In genomic region chr10:128210131-128210530, GRCm38 (mm10) we compare ENCODE assay signal across 15 mouse cellular contexts. TPM values are rescaled to one million over a fixed set of nuclear protein-coding genes. Genes with fewer than 3 reads are reported as not detected.
A peak's percentile ranks its signal among the peaks of the same experiment; 100 is the strongest.
DNase-seq lines count a peak whose midpoint lies in the region; ATAC-seq and TF ChIP-seq lines count a peak whose summit lies in the region.
"Had no signal": no experiment of that assay in that cellular context is flagged by ENCODE, and none has a peak within 500 bp of the region (broad histone marks: within the 10 kb centered on the region; RNA-seq: fewer than 3 reads in every experiment).

No protein-coding gene starts in this region.

- TF ChIP-seq EP300 in lung, postnatal 0 days (IDR thresholded peaks at IDR 0.05): no peak

- no peak overlapping the region for H3K9ac ChIP-seq in forebrain, embryonic 15.5 days (replicated peaks)
- H3K9ac ChIP-seq in kidney, embryonic 15.5 days: no peak overlapping the region
- H3K9ac ChIP-seq in intestine, embryonic 15.5 days: no peak overlapping the region
- H3K9ac ChIP-seq in lung, postnatal 0 days (replicated peaks; ENCODE audit: low read depth): no peak overlapping the region

- no peak overlapping the region for H3K27ac ChIP-seq in forebrain, embryonic 10.5 days
- no peak overlapping the region for H3K27ac ChIP-seq in forebrain, embryonic 15.5 days (replicated peaks)
- no peak overlapping the region for H3K27ac ChIP-seq in kidney, embryonic 15.5 days
- H3K27ac ChIP-seq in intestine, embryonic 15.5 days: no peak overlapping the region
- H3K27ac ChIP-seq in lung, postnatal 0 days (ENCODE audit: low read length): no peak overlapping the region
- H3K27ac ChIP-seq: hindbrain, embryonic 14.5 days had no signal

- DNase-seq in forebrain, embryonic 10.5 days (ENCODE audit: extremely low spot score, low spot score): no peak
- DNase-seq in kidney, postnatal 14 days: no peak
- no peak for DNase-seq in urinary bladder, adult 2 months (ENCODE audit: low spot score)
- DNase-seq in lung, postnatal 0 days (ENCODE audit: low spot score): no peak
- DNase-seq: heart, adult 11 months; kidney, postnatal 25 days; lung, adult 2 months had no signal

- H3K9me3 ChIP-seq in forebrain, embryonic 10.5 days: no peaks in the 10 kb centered on the region
- no peaks in the 10 kb centered on the region for H3K9me3 ChIP-seq in forebrain, embryonic 15.5 days
- no peaks in the 10 kb centered on the region for H3K9me3 ChIP-seq in kidney, embryonic 15.5 days (replicated peaks)
- H3K9me3 ChIP-seq in intestine, embryonic 15.5 days: no peaks in the 10 kb centered on the region
- H3K9me3 ChIP-seq in lung, postnatal 0 days (ENCODE audit: low read length): no peaks in the 10 kb centered on the region

- no peak for ATAC-seq in forebrain, embryonic 15.5 days (replicated peaks)
- ATAC-seq in kidney, embryonic 15.5 days (replicated peaks; ENCODE audit: low FRiP score): no peak
- no peak for ATAC-seq in intestine, embryonic 15.5 days
- ATAC-seq in megakaryocyte-erythroid progenitor cell, adult 5-6 weeks (replicated peaks; ENCODE audit: low FRiP score, low TSS enrichment, poor library complexity, severe bottlenecking): peak; percentile 74
- ATAC-seq in lung, postnatal 0 days: no peak
- ATAC-seq: activated CD4-positive, CD25-positive, alpha-beta regulatory T cell, adult 4 months had no signal

- 100% methylated on average over 2 of the region's 2 CpGs for WGBS in forebrain, embryonic 10.5 days
- WGBS in forebrain, embryonic 15.5 days: 92% methylated on average over 2 of the region's 2 CpGs
- 87% methylated on average over 2 of the region's 2 CpGs for WGBS in kidney, embryonic 15.5 days
- 92% methylated on average over 2 of the region's 2 CpGs for WGBS in intestine, embryonic 15.5 days
- 89% methylated on average over 2 of the region's 2 CpGs for WGBS in lung, postnatal 0 days

- peak overlapping the region; percentile 62; the same call in 1 of the 2 replicates for H3K4me3 ChIP-seq in forebrain, embryonic 10.5 days
- H3K4me3 ChIP-seq in forebrain, embryonic 15.5 days: no peak overlapping the region
- H3K4me3 ChIP-seq in kidney, embryonic 15.5 days (replicated peaks): 0 out of 2 replicates have a peak overlapping the region, but pooled peaks have one; percentile 4
- H3K4me3 ChIP-seq in intestine, embryonic 15.5 days (replicated peaks): no peak overlapping the region
- H3K4me3 ChIP-seq in lung, postnatal 0 days (ENCODE audit: low read depth, low read length): no peak overlapping the region

- no peak for TF ChIP-seq CTCF in lung, postnatal 0 days (IDR thresholded peaks at IDR 0.05)

- peaks cover 19% of the 10 kb centered on the region for H3K27me3 ChIP-seq in forebrain, embryonic 10.5 days (ENCODE audit: poor library complexity, severe bottlenecking)
- peaks cover 3% of the 10 kb centered on the region; the same call in 1 of the 2 replicates for H3K27me3 ChIP-seq in forebrain, embryonic 15.5 days
- H3K27me3 ChIP-seq in kidney, embryonic 15.5 days: peaks cover 11% of the 10 kb centered on the region; the same call in 1 of the 2 replicates
- no peaks in the 10 kb centered on the region for H3K27me3 ChIP-seq in intestine, embryonic 15.5 days (replicated peaks)
- no peaks in the 10 kb centered on the region for H3K27me3 ChIP-seq in lung, postnatal 0 days (replicated peaks; ENCODE audit: insufficient read depth, low read length)

- peaks cover 24% of the 10 kb centered on the region for H3K4me1 ChIP-seq in forebrain, embryonic 10.5 days
- peaks cover 18% of the 10 kb centered on the region for H3K4me1 ChIP-seq in forebrain, embryonic 15.5 days
- H3K4me1 ChIP-seq in kidney, embryonic 15.5 days: peaks cover 22% of the 10 kb centered on the region
- peaks cover 5% of the 10 kb centered on the region; the same call in 1 of the 2 replicates for H3K4me1 ChIP-seq in intestine, embryonic 15.5 days (replicated peaks)
- H3K4me1 ChIP-seq in lung, postnatal 0 days (ENCODE audit: insufficient read depth, low read depth, low read length): peaks cover 4% of the 10 kb centered on the region; the same call in 1 of the 2 replicates

- peaks cover 34% of the 10 kb centered on the region for H3K36me3 ChIP-seq in forebrain, embryonic 10.5 days (replicated peaks)
- no peaks in the 10 kb centered on the region for H3K36me3 ChIP-seq in forebrain, embryonic 15.5 days
- peaks cover 29% of the 10 kb centered on the region for H3K36me3 ChIP-seq in kidney, embryonic 15.5 days
- no peaks in the 10 kb centered on the region for H3K36me3 ChIP-seq in intestine, embryonic 15.5 days
- no peaks in the 10 kb centered on the region for H3K36me3 ChIP-seq in lung, postnatal 0 days (ENCODE audit: insufficient read depth, low read length)

- H3K4me2 ChIP-seq in forebrain, embryonic 15.5 days (replicated peaks): no peak overlapping the region
- H3K4me2 ChIP-seq in kidney, embryonic 15.5 days: peak overlapping the region; percentile 83; the same call in 1 of the 2 replicates
- peak overlapping the region; percentile 87; the same call in 1 of the 2 replicates for H3K4me2 ChIP-seq in intestine, embryonic 15.5 days (replicated peaks)
- no peak overlapping the region for H3K4me2 ChIP-seq in lung, postnatal 0 days (replicated peaks; ENCODE audit: low read depth, low read length)

RNA-seq across cellular contexts. Expression of gene Spryd4, which starts 1.5 kb away (rescaled TPM):
- 29.9 and 32.3 TPM in 2 replicates for polyA plus RNA-seq in forebrain, embryonic 10.5 days (2016; fragmentation: Nextera tagmentation; extraction: Ambion mirVana)
- polyA plus RNA-seq in forebrain, embryonic 15.5 days (2015; fragmentation: Nextera tagmentation; extraction: Ambion mirVana): 19.1 and 19.8 TPM in 2 replicates
- 32.8 and 34.3 TPM in 2 replicates for polyA plus RNA-seq in kidney, embryonic 15.5 days (2015; fragmentation: Nextera tagmentation; extraction: Ambion mirVana)
- polyA plus RNA-seq in intestine, embryonic 15.5 days (2015; fragmentation: Nextera tagmentation; extraction: Ambion mirVana): 34.8 and 35.9 TPM in 2 replicates
- total RNA-seq in megakaryocyte-erythroid progenitor cell, adult 5-6 weeks (2014; fragmentation: Nextera tagmentation): 37.3 and 44.4 TPM in 2 replicates
- 31.2 and 39.7 TPM in 2 replicates for total RNA-seq in megakaryocyte-erythroid progenitor cell, adult 5-6 weeks (2017)
- polyA plus RNA-seq in urinary bladder, adult 2 months (2012; rRNA removed): 12.1 and 14.4 TPM in 2 replicates
- 16.0 and 16.9 TPM in 2 replicates for polyA plus RNA-seq in lung, postnatal 0 days (2015; fragmentation: Nextera tagmentation; extraction: Ambion mirVana)

RNA-seq across cellular contexts. Expression of gene Mip, which starts 15.5 kb away (rescaled TPM):
- polyA plus RNA-seq in forebrain, embryonic 10.5 days (2016; fragmentation: Nextera tagmentation; extraction: Ambion mirVana): 0.55 and 0.69 TPM in 2 replicates
- 0.19 TPM in 1 of 2 replicates, not detected in the other for polyA plus RNA-seq in forebrain, embryonic 15.5 days (2015; fragmentation: Nextera tagmentation; extraction: Ambion mirVana)
- not detected in 2 replicates for polyA plus RNA-seq in kidney, embryonic 15.5 days (2015; fragmentation: Nextera tagmentation; extraction: Ambion mirVana)
- polyA plus RNA-seq in intestine, embryonic 15.5 days (2015; fragmentation: Nextera tagmentation; extraction: Ambion mirVana): 0.19 TPM in 1 of 2 replicates, not detected in the other
- 0.74 TPM in 1 of 2 replicates, not detected in the other for total RNA-seq in megakaryocyte-erythroid progenitor cell, adult 5-6 weeks (2014; fragmentation: Nextera tagmentation)
- total RNA-seq in megakaryocyte-erythroid progenitor cell, adult 5-6 weeks (2017): 1.6 TPM in 1 of 2 replicates, not detected in the other
- not detected in 2 replicates for polyA plus RNA-seq in urinary bladder, adult 2 months (2012; rRNA removed)
- polyA plus RNA-seq in lung, postnatal 0 days (2015; fragmentation: Nextera tagmentation; extraction: Ambion mirVana): not detected in 2 replicates
- polyA plus RNA-seq: activated CD4-positive, CD25-positive, alpha-beta regulatory T cell, adult 4 months; cerebellum, adult 2 months; lung, adult 2 months; small intestine, adult 2 months had no signal

RNA-seq across cellular contexts. Expression of gene Gls2, which starts 15.9 kb away (rescaled TPM):
- polyA plus RNA-seq in forebrain, embryonic 10.5 days (2016; fragmentation: Nextera tagmentation; extraction: Ambion mirVana): 1.5 and 2.3 TPM in 2 replicates
- 0.57 and 0.64 TPM in 2 replicates for polyA plus RNA-seq in forebrain, embryonic 15.5 days (2015; fragmentation: Nextera tagmentation; extraction: Ambion mirVana)
- polyA plus RNA-seq in kidney, embryonic 15.5 days (2015; fragmentation: Nextera tagmentation; extraction: Ambion mirVana): 1.4 and 1.8 TPM in 2 replicates
- 1.8 and 3.3 TPM in 2 replicates for polyA plus RNA-seq in intestine, embryonic 15.5 days (2015; fragmentation: Nextera tagmentation; extraction: Ambion mirVana)
- total RNA-seq in megakaryocyte-erythroid progenitor cell, adult 5-6 weeks (2014; fragmentation: Nextera tagmentation): 8.8 and 15.0 TPM in 2 replicates
- 9.1 and 16.7 TPM in 2 replicates for total RNA-seq in megakaryocyte-erythroid progenitor cell, adult 5-6 weeks (2017)
- 1.5 TPM in 2 replicates for polyA plus RNA-seq in urinary bladder, adult 2 months (2012; rRNA removed)
- polyA plus RNA-seq in lung, postnatal 0 days (2015; fragmentation: Nextera tagmentation; extraction: Ambion mirVana): 0.82 and 0.92 TPM in 2 replicates

RNA-seq across cellular contexts. Expression of gene Timeless, which starts 21.7 kb away (rescaled TPM):
- 108 and 112 TPM in 2 replicates for polyA plus RNA-seq in forebrain, embryonic 10.5 days (2016; fragmentation: Nextera tagmentation; extraction: Ambion mirVana)
- polyA plus RNA-seq in forebrain, embryonic 15.5 days (2015; fragmentation: Nextera tagmentation; extraction: Ambion mirVana): 32.0 and 35.8 TPM in 2 replicates
- 64.4 and 71.7 TPM in 2 replicates for polyA plus RNA-seq in kidney, embryonic 15.5 days (2015; fragmentation: Nextera tagmentation; extraction: Ambion mirVana)
- polyA plus RNA-seq in intestine, embryonic 15.5 days (2015; fragmentation: Nextera tagmentation; extraction: Ambion mirVana): 40.8 and 41.3 TPM in 2 replicates
- total RNA-seq in megakaryocyte-erythroid progenitor cell, adult 5-6 weeks (2014; fragmentation: Nextera tagmentation): 104 and 125 TPM in 2 replicates
- 105 and 128 TPM in 2 replicates for total RNA-seq in megakaryocyte-erythroid progenitor cell, adult 5-6 weeks (2017)
- 6.4 and 6.7 TPM in 2 replicates for polyA plus RNA-seq in urinary bladder, adult 2 months (2012; rRNA removed)
- polyA plus RNA-seq in lung, postnatal 0 days (2015; fragmentation: Nextera tagmentation; extraction: Ambion mirVana): 11.2 and 14.5 TPM in 2 replicates

RNA-seq across cellular contexts. Expression of gene Rbms2, which starts 30.0 kb away (rescaled TPM):
- polyA plus RNA-seq in forebrain, embryonic 10.5 days (2016; fragmentation: Nextera tagmentation; extraction: Ambion mirVana): 26.6 and 28.6 TPM in 2 replicates
- 7.9 and 9.0 TPM in 2 replicates for polyA plus RNA-seq in forebrain, embryonic 15.5 days (2015; fragmentation: Nextera tagmentation; extraction: Ambion mirVana)
- polyA plus RNA-seq in kidney, embryonic 15.5 days (2015; fragmentation: Nextera tagmentation; extraction: Ambion mirVana): 40.6 and 42.8 TPM in 2 replicates
- 24.8 and 27.0 TPM in 2 replicates for polyA plus RNA-seq in intestine, embryonic 15.5 days (2015; fragmentation: Nextera tagmentation; extraction: Ambion mirVana)
- 25.2 and 31.5 TPM in 2 replicates for total RNA-seq in megakaryocyte-erythroid progenitor cell, adult 5-6 weeks (2014; fragmentation: Nextera tagmentation)
- total RNA-seq in megakaryocyte-erythroid progenitor cell, adult 5-6 weeks (2017): 9.1 and 10.9 TPM in 2 replicates
- polyA plus RNA-seq in urinary bladder, adult 2 months (2012; rRNA removed): 88.2 and 97.5 TPM in 2 replicates
- polyA plus RNA-seq in lung, postnatal 0 days (2015; fragmentation: Nextera tagmentation; extraction: Ambion mirVana): 26.4 and 28.3 TPM in 2 replicates

Comparison
In these comparisons a context has a peak if more than half of its experiments do, and no peak if none do; other contexts are left out.
1. H3K4me3 ChIP-seq: peak in forebrain, embryonic 10.5 days (single experiment) and kidney, embryonic 15.5 days (single experiment); none in forebrain, embryonic 15.5 days (single experiment), intestine, embryonic 15.5 days (single experiment) and lung, postnatal 0 days (single experiment).
2. H3K4me2 ChIP-seq: peak in kidney, embryonic 15.5 days (single experiment) and intestine, embryonic 15.5 days (single experiment); none in forebrain, embryonic 15.5 days (single experiment) and lung, postnatal 0 days (single experiment).